Mouse (Mus musculus) liver, embryonic 12.5 days (tissue): ENCODE results near the gene Crisp4. TPM values are rescaled to one million over a fixed set of nuclear protein-coding genes. Genes with fewer than 3 reads are reported as not detected.

Source experiments
- ATAC-seq: fragments of 200-750 bp; cut with Nextera tagmentation; 2 replicates; pipeline ENCODE4 v1.8.0; 2017; ENCODE audit warnings: moderate number of reproducible peaks, mild to moderate bottlenecking, moderate library complexity
- H3K27ac ChIP-seq: fragments of 300-500 bp; sonication (generic); 2 replicates; pipeline ENCODE4 v1.5.1; 2016; ENCODE audit warnings: mild to moderate bottlenecking
- H3K27me3 ChIP-seq: fragments of 300-500 bp; sonication (generic); replicated peaks from 2 replicates; pipeline ENCODE4 v1.6.1; 2016; ENCODE audit warnings: mild to moderate bottlenecking, moderate library complexity
- H3K36me3 ChIP-seq: fragments of 300-500 bp; sonication (generic); 2 replicates; pipeline ENCODE4 v1.6.1; 2016; ENCODE audit warnings: mild to moderate bottlenecking, moderate library complexity
- H3K4me1 ChIP-seq: fragments of 300-500 bp; sonication (generic); 2 replicates; pipeline ENCODE4 v1.6.1; 2016
- H3K4me2 ChIP-seq: fragments of 300-500 bp; sonication (generic); 2 replicates; pipeline ENCODE4 v1.6.1; 2016; ENCODE audit warnings: mild to moderate bottlenecking, moderate library complexity
- H3K4me3 ChIP-seq: fragments of 300-500 bp; sonication (generic); 2 replicates; pipeline ENCODE4 v1.5.1; 2016; ENCODE audit warnings: mild to moderate bottlenecking, moderate library complexity
- H3K9ac ChIP-seq: fragments of 300-500 bp; sonication (generic); 2 replicates; pipeline ENCODE4 v1.6.1; 2016; ENCODE audit warnings: mild to moderate bottlenecking, moderate library complexity
- H3K9me3 ChIP-seq: fragments of 300-500 bp; sonication (generic); replicated peaks from 2 replicates; pipeline ENCODE4 v1.6.1; 2016; ENCODE audit warnings: mild to moderate bottlenecking, moderate library complexity
- WGBS: fragments of 180-500 bp; shearing (Covaris S2); methylation state at CpG from one replicate; pipeline ENCODE4 v1.1.7; 2016; ENCODE audit not compliant: insufficient replicate concordance; 5-methylcytosine and 5-hydroxymethylcytosine counted together
- polyA plus RNA-seq: library from polyadenylated mRNA; unstranded; fragments of >200 nt; fragmentation: Nextera tagmentation; extraction: Ambion mirVana; gene quantifications from 2 replicates; pipeline ENCODE4 v1.2.1, GENCODE M21; 2016

Gene Crisp4
- polyA plus RNA-seq, 1 experiment from 2014 or later = not detected

DNA sequence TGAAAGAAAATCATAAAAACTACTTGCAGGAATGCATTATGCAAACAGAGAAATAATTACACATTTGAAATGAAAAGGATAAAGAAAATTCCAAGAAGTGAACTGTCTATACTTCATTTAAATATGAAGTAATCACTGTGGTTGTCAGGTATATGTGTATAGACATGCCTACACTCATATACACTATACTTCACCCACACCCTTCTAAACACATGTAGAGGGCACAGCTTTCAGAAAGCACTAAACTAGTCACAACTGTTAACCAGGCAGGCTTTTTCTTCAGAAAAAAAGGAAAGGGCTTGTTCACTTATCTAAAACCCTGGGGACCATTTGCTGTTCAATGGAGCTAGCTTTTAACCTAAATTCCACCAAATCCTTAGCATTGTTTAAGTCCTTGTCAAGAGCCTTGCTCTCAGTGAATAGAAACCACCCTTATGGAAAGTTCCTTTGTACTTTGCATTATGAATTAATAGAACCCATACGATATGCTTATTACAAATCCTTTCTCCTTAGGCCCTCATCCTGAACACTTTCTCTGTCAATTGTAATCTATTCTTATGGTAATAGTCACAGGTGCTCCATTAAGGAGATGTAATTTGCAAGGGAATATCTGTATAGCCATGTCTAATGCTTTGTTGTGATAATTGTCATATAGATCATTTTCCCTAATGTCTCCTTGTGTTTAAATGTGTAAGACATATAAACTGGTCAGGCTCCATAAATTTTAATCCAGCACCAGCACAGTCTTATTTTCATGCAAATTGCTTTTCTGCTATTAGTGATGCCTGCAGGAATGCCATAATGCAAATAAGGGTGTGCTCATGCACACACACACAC, 40.5 kb downstream of the Crisp4 start:
- ATAC-seq = no peak

More for the DNA sequence above, 40.5 kb downstream of the Crisp4 start:
- no peaks in the 10 kb centered on the region for H3K27me3 ChIP-seq
- H3K9me3 ChIP-seq = no peaks in the 10 kb centered on the region
- H3K4me2 ChIP-seq = no peak overlapping the region
- no peaks in the 10 kb centered on the region for H3K4me1 ChIP-seq
- WGBS = 72% methylated on average over 1 of the region's 1 CpGs
- no peak overlapping the region for H3K4me3 ChIP-seq
- no peak overlapping the region for H3K27ac ChIP-seq
- H3K9ac ChIP-seq = no peak overlapping the region
- no peaks in the 10 kb centered on the region for H3K36me3 ChIP-seq

Other genes starting within 250 kb of the Crisp4 start
- not detected in 2 replicates for gene Defb18, start 91.5 kb upstream of the Crisp4 start, polyA plus RNA-seq
- gene Defb41, start 119.2 kb upstream of the Crisp4 start, polyA plus RNA-seq = not detected in 2 replicates